Mouse (Mus musculus) midbrain, postnatal 0 days (tissue): Measurements from ENCODE around the gene Ppcdc. TPM values are rescaled to one million over a fixed set of nuclear protein-coding genes. Genes with fewer than 3 reads are reported as not detected.

Experiments
- ATAC-seq: fragments of 200-750 bp; cut with Nextera tagmentation; 2 replicates; pipeline ENCODE4 v1.8.0; 2017; ENCODE audit warnings: moderate number of reproducible peaks, mild to moderate bottlenecking, moderate TSS enrichment, moderate library complexity; ENCODE audit not compliant: low FRiP score
- DNase-seq: peaks from one replicate; pipeline ENCODE4 v3.0.0-alpha.2; 2015; ENCODE audit warnings: low spot score
- H3K27ac ChIP-seq: fragments of 300-500 bp; sonication (generic); 2 replicates; pipeline ENCODE4 v1.5.1; 2014; ENCODE audit warnings: low read depth, mild to moderate bottlenecking, low read length, mixed read lengths
- H3K27me3 ChIP-seq: fragments of 300-500 bp; sonication (generic); 2 replicates; pipeline ENCODE4 v1.6.1; 2014; ENCODE audit warnings: low read length, control low read depth, mixed read lengths; ENCODE audit not compliant: insufficient read depth
- H3K36me3 ChIP-seq: fragments of 300-500 bp; sonication (generic); 2 replicates; pipeline ENCODE4 v1.6.1; 2014; ENCODE audit warnings: low read length, control low read depth, mixed read lengths; ENCODE audit not compliant: insufficient read depth
- H3K4me1 ChIP-seq: fragments of 300-500 bp; sonication (generic); 2 replicates; pipeline ENCODE4 v1.6.1; 2014; ENCODE audit warnings: mild to moderate bottlenecking, control low read depth, antibody characterized with exemption, low read length, mixed read lengths; ENCODE audit not compliant: insufficient read depth
- H3K4me2 ChIP-seq: fragments of 300-500 bp; sonication (generic); 2 replicates; pipeline ENCODE4 v1.6.1; 2014; ENCODE audit warnings: low read depth, mild to moderate bottlenecking, low read length, mixed read lengths; ENCODE audit not compliant: poor library complexity, severe bottlenecking
- H3K4me3 ChIP-seq: fragments of 300-500 bp; sonication (generic); 2 replicates; pipeline ENCODE4 v1.5.1; 2014; ENCODE audit warnings: low read depth, mild to moderate bottlenecking, low read length, moderate library complexity
- H3K9ac ChIP-seq: fragments of 300-500 bp; sonication (generic); replicated peaks from 2 replicates; pipeline ENCODE4 v1.6.1; 2014; ENCODE audit warnings: mild to moderate bottlenecking, low read length, moderate library complexity, mixed read lengths; ENCODE audit not compliant: poor library complexity, severe bottlenecking
- H3K9me3 ChIP-seq: fragments of 300-500 bp; sonication (generic); 2 replicates; pipeline ENCODE4 v1.6.1; 2016; ENCODE audit warnings: low read length, control low read depth
- CTCF ChIP-seq: IDR thresholded peaks from 2 replicates; pipeline ENCODE4 v1.5.1; 2016; ENCODE audit warnings: antibody characterized with exemption, mild to moderate bottlenecking
- WGBS: fragments of 180-500 bp; shearing (Covaris S2); extraction: QIAGEN DNeasy Blood & Tissue Kit; methylation state at CpG from one replicate; pipeline ENCODE4 v1.1.7; 2014; 5-methylcytosine and 5-hydroxymethylcytosine counted together
- polyA plus RNA-seq: library from polyadenylated mRNA; unstranded; fragments of >200 nt; fragmentation: Nextera tagmentation; extraction: Ambion mirVana; gene quantifications from 2 replicates; pipeline ENCODE4 v1.2.1, GENCODE M21; 2015
- total RNA-seq: library from RNA; depleted of rRNA; stranded (reverse); fragments of >200 nt; gene quantifications from 2 replicates; pipeline ENCODE4 v1.2.3, GENCODE M21; 2014

Ppcdc gene
- total and polyA plus RNA-seq, 2 experiments from 2014 or later = 17.6 to 29.7 TPM

GRCm38 (mm10) chr9:57354377-57355183, 85.3 kb downstream of the Ppcdc start:
- no peak overlapping the region for H3K27ac ChIP-seq
- 61% methylated on average over 2 of the region's 2 CpGs for WGBS
- TF ChIP-seq CTCF = no peak

GRCm38 (mm10) chr9:57351277-57351676, 88.6 kb downstream of the Ppcdc start:
- Histone ChIP-seq H3K27me3 (no peaks in the 10 kb centered on the region), H3K9me3 (no peaks in the 10 kb centered on the region), H3K36me3 (no peaks in the 10 kb centered on the region), H3K9ac (no peak overlapping the region), H3K4me3 (no peak overlapping the region), H3K4me2 (no peak overlapping the region), H3K27ac (no peak overlapping the region), H3K4me1 (no peaks in the 10 kb centered on the region)
- DNase-seq (no peak), ATAC-seq (no peak)
- peak; percentile 25; the same call in 1 of the 2 replicates for TF ChIP-seq CTCF
- 50% methylated on average over 2 of the region's 2 CpGs for WGBS

More at GRCm38 (mm10) chr9:57354377-57355183, 85.3 kb downstream of the Ppcdc start:
- ATAC-seq (no peak), DNase-seq (no peak)
- Histone ChIP-seq H3K4me3 (no peak overlapping the region), H3K36me3 (no peaks in the 10 kb centered on the region), H3K4me2 (no peak overlapping the region), H3K4me1 (no peaks in the 10 kb centered on the region), H3K9me3 (no peaks in the 10 kb centered on the region), H3K27me3 (no peaks in the 10 kb centered on the region), H3K9ac (no peak overlapping the region)

GRCm38 (mm10) chr9:57345902-57346301, 94.0 kb downstream of the Ppcdc start:
- no peak for TF ChIP-seq CTCF
- H3K36me3 ChIP-seq = no peaks in the 10 kb centered on the region
- 67% methylated on average over 1 of the region's 1 CpGs for WGBS

GRCm38 (mm10) chr9:57343752-57344151, 96.2 kb downstream of the Ppcdc start:
- no peak for DNase-seq
- Histone ChIP-seq H3K27me3 (no peaks in the 10 kb centered on the region), H3K36me3 (no peaks in the 10 kb centered on the region), H3K9me3 (no peaks in the 10 kb centered on the region), H3K4me3 (no peak overlapping the region), H3K4me2 (no peak overlapping the region), H3K9ac (no peak overlapping the region), H3K27ac (no peak overlapping the region), H3K4me1 (no peaks in the 10 kb centered on the region)
- ATAC-seq = no peak
- 81% methylated on average over 3 of the region's 3 CpGs for WGBS
- no peak for TF ChIP-seq CTCF

More at GRCm38 (mm10) chr9:57345902-57346301, 94.0 kb downstream of the Ppcdc start:
- Histone ChIP-seq H3K27me3 (no peaks in the 10 kb centered on the region), H3K4me3 (no peak overlapping the region), H3K4me1 (no peaks in the 10 kb centered on the region), H3K4me2 (no peak overlapping the region), H3K27ac (no peak overlapping the region), H3K9me3 (no peaks in the 10 kb centered on the region), H3K9ac (no peak overlapping the region)
- no peak for DNase-seq
- ATAC-seq = no peak

GRCm38 (mm10) chr9:57342906-57343474, 96.9 kb downstream of the Ppcdc start:
- Histone ChIP-seq H3K27ac (no peak overlapping the region), H3K4me1 (no peaks in the 10 kb centered on the region), H3K36me3 (no peaks in the 10 kb centered on the region), H3K4me2 (no peak overlapping the region), H3K27me3 (no peaks in the 10 kb centered on the region), H3K4me3 (no peak overlapping the region), H3K9ac (no peak overlapping the region), H3K9me3 (no peaks in the 10 kb centered on the region)
- TF ChIP-seq CTCF = no peak
- 92% methylated on average over 6 of the region's 6 CpGs for WGBS
- DNase-seq (no peak), ATAC-seq (no peak)

GRCm38 (mm10) chr9:57342186-57342585, 97.7 kb downstream of the Ppcdc start:
- no peak for DNase-seq
- no peak overlapping the region for H3K4me3 ChIP-seq
- H3K9ac ChIP-seq = no peak overlapping the region
- H3K27ac ChIP-seq = no peak overlapping the region
- no peak for ATAC-seq
- TF ChIP-seq CTCF = no peak
- no peaks in the 10 kb centered on the region for H3K36me3 ChIP-seq
- no peaks in the 10 kb centered on the region for H3K9me3 ChIP-seq
- no peaks in the 10 kb centered on the region for H3K27me3 ChIP-seq
- WGBS = 89% methylated on average over 3 of the region's 3 CpGs
- H3K4me1 ChIP-seq = no peaks in the 10 kb centered on the region
- H3K4me2 ChIP-seq = no peak overlapping the region
